Mouse (Mus musculus): ENCODE measurements around the gene Psd4.

The Psd4 gene

DNA sequence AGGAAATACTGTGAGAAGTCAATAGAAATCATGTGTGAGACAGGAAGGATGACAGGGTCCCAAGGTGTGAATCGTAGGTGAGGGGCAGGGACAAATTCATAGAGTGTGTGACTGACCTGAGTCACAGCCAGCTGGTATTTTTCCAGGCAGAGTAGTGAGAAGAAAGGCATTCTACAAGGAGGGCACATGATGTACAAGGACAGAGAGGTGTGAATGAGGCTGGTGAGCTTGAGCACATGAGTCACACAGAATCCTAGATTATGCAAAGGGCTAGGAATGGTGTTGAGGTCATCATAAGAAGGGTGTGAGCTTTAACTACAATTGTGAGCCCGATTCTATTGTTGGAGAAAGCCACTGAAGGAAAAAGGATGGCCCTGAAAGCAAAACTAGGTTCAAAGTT, 72.7 kb downstream of the Psd4 start:
- peak in 1 of 2 experiments; percentile 21 for DNase-seq

- DNase-seq, result no peak
Measured at GRCm38 (mm10) chr2:24441899-24442298, 74.5 kb downstream of the Psd4 start.

GRCm38 (mm10) chr2:24442303-24442925, 75.0 kb downstream of the Psd4 start:
- no peak for DNase-seq

DNA sequence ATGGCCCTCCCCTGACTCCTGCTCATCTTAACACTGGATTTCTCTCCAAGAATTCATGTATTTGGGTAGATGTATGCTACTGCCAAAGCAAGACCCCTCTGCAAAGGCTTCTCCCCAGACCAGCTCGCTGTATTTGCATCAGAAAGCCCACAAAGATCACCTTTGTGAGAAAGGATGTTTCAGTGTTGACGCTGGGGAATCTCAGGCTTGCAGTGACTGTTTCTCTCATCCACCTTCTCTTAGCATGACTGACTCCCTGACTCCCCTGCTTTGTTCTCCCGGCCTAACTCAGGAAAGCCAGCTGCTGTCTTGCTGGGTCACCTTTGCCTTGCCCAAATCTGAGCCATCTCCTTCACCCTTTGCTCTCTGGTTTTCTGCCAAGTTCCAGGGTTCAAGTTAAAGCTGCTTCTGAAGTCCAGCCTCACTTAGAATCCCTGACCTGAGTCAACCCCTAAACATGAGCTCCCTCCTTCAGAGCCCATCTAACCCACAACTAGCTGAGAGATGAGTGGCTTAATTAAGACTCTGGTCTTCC, 75.9 kb downstream of the Psd4 start:
- peak; percentile 53 to 56 for DNase-seq

- no peak for DNase-seq
Measured at GRCm38 (mm10) chr2:24449111-24449510, 81.7 kb downstream of the Psd4 start.

DNA sequence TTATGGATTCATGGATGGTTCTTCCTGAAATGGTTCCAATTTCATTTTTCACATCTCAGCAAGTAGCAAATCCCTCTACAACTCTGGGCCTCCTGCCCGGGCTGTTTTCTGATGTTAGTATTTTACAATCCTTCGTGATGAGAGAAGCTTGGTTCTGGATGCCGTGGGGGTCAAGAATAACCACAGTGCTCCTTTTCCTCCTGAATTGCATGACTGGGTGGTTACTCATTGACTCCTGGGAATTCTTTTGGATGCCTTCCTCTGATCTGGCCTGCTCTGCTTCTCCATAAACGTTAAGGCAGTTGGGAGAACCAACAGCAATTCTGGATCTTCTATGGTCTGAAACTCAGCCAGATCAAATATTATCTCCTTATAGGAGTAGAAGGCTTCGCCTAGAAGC, 85.8 kb downstream of the Psd4 start:
- peak; percentile 74 to 83 for DNase-seq

DNA sequence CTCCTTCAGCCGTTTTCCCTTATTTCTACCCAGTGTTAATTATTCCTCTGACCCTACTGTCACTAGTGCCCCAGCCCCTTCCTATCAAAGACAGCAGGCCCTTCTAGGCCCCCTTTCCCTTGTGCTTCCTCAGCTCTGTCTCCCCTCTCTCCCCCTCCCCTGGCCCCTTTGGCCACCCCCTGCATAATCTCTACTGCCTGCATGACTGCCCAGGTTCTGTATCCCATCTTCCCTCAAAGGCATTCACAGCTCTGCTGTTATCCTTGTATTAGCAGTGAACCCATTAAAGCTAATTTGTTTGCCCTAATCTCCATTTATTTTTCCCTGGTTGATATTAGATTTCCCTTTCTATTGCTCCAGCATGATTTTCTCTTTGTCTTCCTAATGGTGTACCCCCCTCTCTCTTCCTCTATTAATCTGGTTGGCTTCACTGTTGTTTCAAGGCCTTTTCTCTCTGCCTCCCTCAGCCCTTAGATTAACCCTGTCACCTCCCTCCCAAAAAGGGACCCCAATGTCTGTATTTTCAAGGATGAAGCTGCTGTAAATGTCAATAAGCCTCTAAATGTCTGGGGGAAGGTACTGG, 87.1 kb downstream of the Psd4 start:
- DNase-seq, result no peak

- DNase-seq, result peak; percentile 62 to 82
Measured at GRCm38 (mm10) chr2:24455057-24455855, 87.9 kb downstream of the Psd4 start.

- no peak for DNase-seq
Measured at GRCm38 (mm10) chr2:24456841-24457240, 89.5 kb downstream of the Psd4 start.

DNA sequence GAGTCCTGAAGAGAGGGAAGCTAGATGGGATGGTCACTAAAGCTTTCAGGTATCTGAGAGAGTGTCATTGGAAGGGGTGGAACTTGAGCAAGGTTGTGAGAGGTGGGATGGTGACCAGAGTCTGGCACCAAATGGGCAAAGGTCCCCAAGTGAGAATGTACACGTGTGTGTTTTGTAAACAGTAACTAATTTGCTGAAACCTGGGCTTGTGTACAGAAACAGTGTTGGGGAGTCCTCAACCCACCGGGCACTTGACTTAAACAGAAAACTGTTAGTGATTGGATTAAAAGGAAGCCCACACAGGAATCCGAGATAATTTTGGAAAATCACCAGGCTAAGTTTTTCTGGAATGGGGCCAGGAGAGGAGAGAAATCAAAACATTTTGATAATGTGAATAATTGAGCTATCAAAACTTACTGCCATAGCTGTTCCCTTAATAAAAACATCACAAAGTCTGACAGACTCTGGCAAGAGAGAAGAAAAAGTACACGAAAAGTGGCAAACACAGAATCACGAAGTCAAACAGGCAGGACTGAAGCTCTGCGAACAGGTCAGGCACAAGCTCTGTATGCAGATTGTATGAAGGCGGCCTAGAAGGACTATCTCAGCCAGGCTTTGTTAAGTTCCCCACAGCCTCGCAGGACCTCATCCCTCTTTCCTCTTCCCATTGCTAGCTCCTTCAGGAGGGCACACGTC, 92.9 kb downstream of the Psd4 start:
- peak; percentile 38 to 60 for DNase-seq

DNA sequence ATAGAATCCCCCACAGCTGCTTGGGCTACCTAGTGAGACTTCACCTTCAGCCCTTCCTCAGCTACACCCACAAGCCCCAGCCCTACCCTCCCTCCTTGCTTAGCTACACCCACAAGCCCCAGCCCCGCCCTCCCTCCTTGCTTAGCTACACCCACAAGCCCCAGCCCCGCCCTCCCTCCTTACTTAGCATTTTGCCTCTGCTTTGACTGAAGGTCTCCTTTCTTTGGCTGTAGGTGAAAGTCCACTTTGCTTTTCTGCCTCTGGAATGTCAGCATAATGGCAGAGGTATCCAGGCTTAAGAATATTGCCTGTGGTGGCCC, 93.4 kb downstream of the Psd4 start:
- DNase-seq, result peak; percentile 73 to 85
